ENCODE assay signal across 22 mouse cellular contexts in the genomic region with DNA sequence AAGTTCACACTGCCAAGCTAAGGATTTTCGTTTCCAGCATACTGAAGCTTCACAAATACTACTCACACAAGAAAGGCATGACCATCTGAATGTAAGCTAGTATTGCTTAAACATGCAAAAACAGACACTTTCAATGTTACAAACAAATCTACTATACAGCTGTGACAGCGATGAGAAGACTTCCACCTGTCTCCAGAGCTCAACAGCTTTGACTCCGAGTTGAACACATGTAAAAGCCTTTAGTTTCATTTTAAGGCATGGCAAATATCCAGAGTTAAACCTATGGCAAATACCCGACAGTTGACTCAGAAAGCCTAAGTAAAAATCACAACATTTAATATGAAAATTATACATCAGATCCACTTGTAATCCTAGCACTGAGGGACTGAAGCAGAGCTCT. TPM values are rescaled to one million over a fixed set of nuclear protein-coding genes. Genes with fewer than 3 reads are reported as not detected.
DNase-seq lines count a peak whose midpoint lies in the region; ATAC-seq and TF ChIP-seq lines count a peak whose summit lies in the region.
"Had no signal": no experiment of that assay in that cellular context is flagged by ENCODE, and none has a peak within 500 bp of the region (broad histone marks: within the 10 kb centered on the region; RNA-seq: fewer than 3 reads in every experiment).

No protein-coding gene starts in this region.

- H3K4me2 ChIP-seq in liver, embryonic 11.5 days, result no peak overlapping the region
- H3K4me2 ChIP-seq: embryonic facial prominence, embryonic 15.5 days; heart, embryonic 11.5 days; hindbrain, embryonic 14.5 days had no signal

- no peak for ATAC-seq in liver, embryonic 11.5 days (replicated peaks; ENCODE audit: low FRiP score)
- ATAC-seq: forebrain, embryonic 14.5 days; intestine, embryonic 16.5 days had no signal

- no peak overlapping the region for H3K4me3 ChIP-seq in liver, adult 2 months (ENCODE audit: insufficient read depth, low read depth, low read length)
- no peak overlapping the region for H3K4me3 ChIP-seq in liver, embryonic 11.5 days (ENCODE audit: low read depth, low read length)
- no peak overlapping the region for H3K4me3 ChIP-seq in C2C12 (ENCODE audit: insufficient read depth, poor library complexity, severe bottlenecking)
- H3K4me3 ChIP-seq: embryonic facial prominence, embryonic 15.5 days; erythroblast, embryonic 14.5 days; forebrain, embryonic 10.5 days; hindbrain, embryonic 10.5 days had no signal

- H3K27me3 ChIP-seq in liver, adult 2 months (ENCODE audit: control insufficient read depth, insufficient read depth, low read length), result no peaks in the 10 kb centered on the region
- H3K27me3 ChIP-seq in liver, embryonic 11.5 days (replicated peaks; ENCODE audit: control insufficient read depth, insufficient read depth, low read length), result no peaks in the 10 kb centered on the region
- H3K27me3 ChIP-seq in C2C12 (ENCODE audit: control insufficient read depth, insufficient read depth, insufficient read length), result no peaks in the 10 kb centered on the region
- H3K27me3 ChIP-seq: embryonic facial prominence, embryonic 15.5 days had no signal

- 88% methylated on average over 4 of the region's 4 CpGs for WGBS in liver, adult 2 months
- 93% methylated on average over 4 of the region's 4 CpGs for WGBS in liver, embryonic 11.5 days

- no peak overlapping the region for H3ac ChIP-seq in C2C12 (ENCODE audit: control insufficient read depth, insufficient read length, low read depth)

- peak; percentile 49 for DNase-seq in liver, adult 2 months (ENCODE audit: extremely low read depth, low read depth, low spot score)
- no peak for DNase-seq in liver, embryonic 11.5 days (ENCODE audit: low spot score)
- peak; percentile 44 for DNase-seq in 3T3-L1 (ENCODE audit: low read depth, low spot score)
- peak; percentile 49 for DNase-seq in gonadal fat pad, adult 2 months (ENCODE audit: low read depth)
- no peak for DNase-seq in cerebellum, postnatal 10 days
- no peak for DNase-seq in layer of hippocampus, adult 18-20 months (ENCODE audit: low spot score in 2 of 2)
- DNase-seq: adrenal gland, adult 8-10 months; cerebellum, adult 11 months; gastrocnemius, postnatal 36 days had no signal

- no peak overlapping the region for H3K27ac ChIP-seq in liver, adult 2 months (replicated peaks; ENCODE audit: insufficient read depth, low read depth, low read length)
- H3K27ac ChIP-seq in liver, embryonic 11.5 days (ENCODE audit: low read depth, low read length), result no peak overlapping the region
- H3K27ac ChIP-seq: embryonic facial prominence, embryonic 15.5 days; forebrain, embryonic 10.5 days; hindbrain, embryonic 10.5 days; hindbrain, embryonic 14.5 days had no signal

- H3K9ac ChIP-seq in liver, adult 2 months (ENCODE audit: low read depth, low read length), result no peak overlapping the region
- H3K9ac ChIP-seq in liver, embryonic 11.5 days (ENCODE audit: low read depth, low read length), result no peak overlapping the region
- H3K9ac ChIP-seq: embryonic facial prominence, embryonic 15.5 days; hindbrain, embryonic 14.5 days had no signal

- no peaks in the 10 kb centered on the region for H3K79me2 ChIP-seq in liver, adult 2 months (ENCODE audit: control insufficient read depth, insufficient read depth, low read length)
- no peaks in the 10 kb centered on the region for H3K79me2 ChIP-seq in C2C12 (ENCODE audit: control insufficient read depth, insufficient read depth)

- no peaks in the 10 kb centered on the region for H3K4me1 ChIP-seq in liver, adult 2 months (ENCODE audit: control insufficient read depth, insufficient read depth, low read length)
- H3K4me1 ChIP-seq in liver, embryonic 11.5 days (replicated peaks; ENCODE audit: control insufficient read depth, insufficient read depth, low read length), result no peaks in the 10 kb centered on the region
- H3K4me1 ChIP-seq: embryonic facial prominence, embryonic 15.5 days; hindbrain, embryonic 10.5 days had no signal

- TF ChIP-seq POLR2A in liver, adult 2 months (IDR thresholded peaks at IDR 0.05; ENCODE audit: extremely low read depth, insufficient read depth, low read length), result no peak

- H3K9me3 ChIP-seq in liver, embryonic 11.5 days (ENCODE audit: control insufficient read depth, low read length), result no peaks in the 10 kb centered on the region
- H3K9me3 ChIP-seq: embryonic facial prominence, embryonic 15.5 days; forebrain, embryonic 10.5 days; hindbrain, embryonic 10.5 days had no signal

- no peak for TF ChIP-seq CTCF in liver, adult 2 months (IDR thresholded peaks at IDR 0.05; ENCODE audit: low read depth, low read length)
- no peak for TF ChIP-seq CTCF in C2C12 (IDR thresholded peaks at IDR 0.05; ENCODE audit: control insufficient read depth, insufficient read depth, insufficient read length)

- peaks cover under 1% of the 10 kb centered on the region for H3K79me3 ChIP-seq in C2C12 (ENCODE audit: low read depth)

- H3K36me3 ChIP-seq in liver, adult 2 months (ENCODE audit: control insufficient read depth, insufficient read depth, low read length), result peaks cover 31% of the 10 kb centered on the region
- peaks cover 19% of the 10 kb centered on the region for H3K36me3 ChIP-seq in liver, embryonic 11.5 days (ENCODE audit: control insufficient read depth, insufficient read depth, low read length)
- H3K36me3 ChIP-seq in C2C12 (ENCODE audit: control insufficient read depth, insufficient read depth), result peaks cover 66% of the 10 kb centered on the region

TF ChIP-seq in C2C12, 6 proteins besides CTCF, POLR2A, EP300 and RAD21:
- TF ChIP-seq MYOD1 (IDR thresholded peaks at IDR 0.05; ENCODE audit: control insufficient read depth, insufficient read length, low read depth), result peak; percentile 38
- no peak for TF ChIP-seq MAX (IDR thresholded peaks at IDR 0.05)

RNA-seq across cellular contexts. Expression of a gene that starts 19.5 kb away (rescaled TPM):
- 45.8 and 52.2 TPM in 2 replicates for total RNA-seq in liver, adult 2 months (2014; rRNA removed)
- 52.0 and 54.4 TPM in 2 replicates for polyA plus RNA-seq in liver, adult 2 months (2012; rRNA removed)
- polyA plus RNA-seq in liver, embryonic 11.5 days (2014; fragmentation: Nextera tagmentation; extraction: Ambion mirVana), result 83.3 and 90.1 TPM in 2 replicates
- polyA plus RNA-seq in C2C12 (2012; fragmentation: generic; extraction: Trizol), result 19.2 TPM
- polyA plus RNA-seq in gonadal fat pad, adult 2 months (2012; rRNA removed), result 51.3 and 55.6 TPM in 2 replicates
- total RNA-seq in layer of hippocampus, adult 18-20 months (2021), result 10 to 100 TPM; 41.2 to 43.2 TPM

RNA-seq across cellular contexts. Expression of a gene that starts 36.5 kb away (rescaled TPM):
- 22.3 and 24.0 TPM in 2 replicates for total RNA-seq in liver, adult 2 months (2014; rRNA removed)
- 17.9 and 18.9 TPM in 2 replicates for polyA plus RNA-seq in liver, adult 2 months (2012; rRNA removed)
- polyA plus RNA-seq in liver, embryonic 11.5 days (2014; fragmentation: Nextera tagmentation; extraction: Ambion mirVana), result 75.2 and 89.2 TPM in 2 replicates
- 33.0 TPM for polyA plus RNA-seq in C2C12 (2012; fragmentation: generic; extraction: Trizol)
- 32.9 and 37.7 TPM in 2 replicates for polyA plus RNA-seq in gonadal fat pad, adult 2 months (2012; rRNA removed)
- total RNA-seq in layer of hippocampus, adult 18-20 months (2021), result 10 to 100 TPM; 56.9 to 70.4 TPM

RNA-seq across cellular contexts. Expression of a gene that starts 44.1 kb away (rescaled TPM):
- 41.4 and 47.3 TPM in 2 replicates for total RNA-seq in liver, adult 2 months (2014; rRNA removed)
- polyA plus RNA-seq in liver, adult 2 months (2012; rRNA removed), result 26.6 and 40.1 TPM in 2 replicates
- 532 and 579 TPM in 2 replicates for polyA plus RNA-seq in liver, embryonic 11.5 days (2014; fragmentation: Nextera tagmentation; extraction: Ambion mirVana)
- polyA plus RNA-seq in C2C12 (2012; fragmentation: generic; extraction: Trizol), result 235 TPM
- polyA plus RNA-seq in gonadal fat pad, adult 2 months (2012; rRNA removed), result 103 and 119 TPM in 2 replicates
- 100 to 1,000 TPM; 136 to 144 TPM for total RNA-seq in layer of hippocampus, adult 18-20 months (2021)

RNA-seq across cellular contexts. Expression of a gene that starts 44.7 kb away (rescaled TPM):
- not detected in 2 replicates for total RNA-seq in liver, adult 2 months (2014; rRNA removed)
- not detected in 2 replicates for polyA plus RNA-seq in liver, adult 2 months (2012; rRNA removed)
- polyA plus RNA-seq in liver, embryonic 11.5 days (2014; fragmentation: Nextera tagmentation; extraction: Ambion mirVana), result 0.30 and 0.92 TPM in 2 replicates
- not detected for polyA plus RNA-seq in C2C12 (2012; fragmentation: generic; extraction: Trizol)
- 0.88 and 1.9 TPM in 2 replicates for polyA plus RNA-seq in gonadal fat pad, adult 2 months (2012; rRNA removed)
- not detected for total RNA-seq in layer of hippocampus, adult 18-20 months (2021)
- total RNA-seq: adrenal gland, adult 8-10 months; gastrocnemius, adult 8-10 months; gastrocnemius, postnatal 36 days; heart, adult 18-20 months had no signal
- polyA plus RNA-seq: brain, embryonic 14.5 days; cortical plate, adult 2 months; forebrain, embryonic 10.5 days; forebrain, embryonic 14.5 days; heart, embryonic 11.5 days; hindbrain, embryonic 14.5 days; intestine, embryonic 16.5 days had no signal

Comparison
In these comparisons a context has a peak if more than half of its experiments do, and no peak if none do; other contexts are left out.
1. DNase-seq: peak in liver, adult 2 months (single experiment), 3T3-L1 (single experiment) and gonadal fat pad, adult 2 months (single experiment); none in liver, embryonic 11.5 days (single experiment), cerebellum, postnatal 10 days (0 of 2) and layer of hippocampus, adult 18-20 months (0 of 2).